Mouse (Mus musculus) cortical plate, adult 2 months (tissue): ENCODE measurements around the gene Man2a1.

Source experiments
- CTCF ChIP-seq: fragments of 200-500 bp; IDR thresholded peaks from 2 replicates; pipeline ENCODE4 v1.5.1; 2011; ENCODE audit warnings: mild to moderate bottlenecking, control low read depth, low read length; ENCODE audit not compliant: insufficient read depth; ENCODE audit errors: extremely low read depth
- POLR2A ChIP-seq: fragments of 200-500 bp; IDR thresholded peaks from 2 replicates; pipeline ENCODE4 v1.6.1; 2011; ENCODE audit warnings: mild to moderate bottlenecking, low read length, control low read depth; ENCODE audit not compliant: insufficient read depth; ENCODE audit errors: extremely low read depth

DNA sequence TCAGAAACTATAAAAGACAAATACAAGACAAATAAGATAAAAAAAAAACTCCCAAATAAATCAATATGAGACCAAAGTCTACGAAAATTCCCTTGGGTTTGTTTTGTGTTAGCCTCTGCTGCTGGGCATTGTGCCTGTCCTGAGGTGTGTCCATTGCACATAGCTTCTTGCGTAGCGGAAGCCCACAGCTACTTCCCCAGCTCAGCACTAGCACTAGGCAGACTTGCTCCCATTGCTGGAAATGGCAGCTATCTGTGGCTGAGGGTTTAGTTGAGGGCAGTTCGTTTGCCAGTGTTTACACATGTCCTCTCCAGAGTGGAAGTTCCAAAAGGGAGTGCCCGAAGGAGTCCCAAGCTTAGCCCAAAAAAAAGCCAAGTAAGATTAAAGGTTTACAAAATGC is 146.9 kb downstream of the Man2a1 start:
- TF ChIP-seq CTCF = no peak
- TF ChIP-seq POLR2A = no peak
